Comparison of ENCODE assay signal across 9 mouse cellular contexts in the genomic region with DNA sequence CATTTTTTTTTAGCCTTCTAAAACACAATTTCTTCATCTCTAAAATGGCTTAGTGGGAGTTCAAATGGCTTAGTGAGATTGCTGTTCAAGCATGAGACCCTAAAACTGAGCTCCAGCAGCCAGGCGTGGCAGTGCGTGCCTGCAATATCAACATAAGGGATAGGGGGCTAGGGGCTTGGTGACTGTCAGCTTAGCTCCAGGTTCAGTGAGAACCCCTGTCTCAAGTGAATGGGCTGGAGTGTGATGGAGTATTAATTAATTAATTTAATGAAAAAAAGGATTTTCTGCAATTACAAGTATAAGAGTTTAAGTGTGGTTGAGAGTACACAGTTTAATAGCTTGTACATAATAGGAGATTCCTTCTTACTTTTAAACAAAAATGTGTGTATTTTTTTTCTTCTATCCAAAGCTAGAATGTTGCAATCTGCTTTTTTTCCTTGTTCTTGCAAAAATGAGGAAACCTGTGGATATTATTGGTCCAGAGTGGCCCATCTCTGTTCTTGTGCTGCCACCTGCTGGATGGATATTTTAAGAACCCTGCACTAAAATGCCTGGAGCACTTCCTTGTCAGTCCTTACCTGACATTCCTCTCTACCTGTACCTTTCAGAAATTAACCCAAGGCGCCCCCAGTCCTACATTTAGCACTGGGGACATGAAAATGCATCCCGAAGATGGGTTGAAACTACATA. TPM values are rescaled to one million over a fixed set of nuclear protein-coding genes. Genes with fewer than 3 reads are reported as not detected.
DNase-seq lines count a peak whose midpoint lies in the region; ATAC-seq and TF ChIP-seq lines count a peak whose summit lies in the region.
"Had no signal": no experiment of that assay in that cellular context is flagged by ENCODE, and none has a peak within 500 bp of the region (broad histone marks: within the 10 kb centered on the region; RNA-seq: fewer than 3 reads in every experiment).

No protein-coding gene starts in this region.

- H3K27ac ChIP-seq in MEL (ENCODE audit: control insufficient read depth, low read depth, low read length) = no peak overlapping the region
- H3K27ac ChIP-seq in liver, embryonic 14.5 days = no peak overlapping the region

- DNase-seq in 3T3-L1 (ENCODE audit: low read depth, low spot score) (peak; percentile 83), MEL (ENCODE audit: low read depth, low spot score) (peak; percentile 40)
- peak; percentile 82 for DNase-seq in cerebellum, adult 8-10 months
- peak; percentile 38 to 94 for DNase-seq in frontal cortex, adult 2 months (ENCODE audit: extremely low spot score in 1 of 2, low spot score in 1 of 2)
- DNase-seq in kidney, postnatal 14 days = peak; percentile 80
- peak in 1 of 3 experiments; percentile 1 for DNase-seq in liver, embryonic 14.5 days (ENCODE audit: low read depth in 3 of 3, low spot score in 3 of 3)
- peak; percentile 54 for DNase-seq in retina, postnatal 7 days (ENCODE audit: low read depth, low spot score)
- DNase-seq in yolk sac, embryonic 10.5 days (ENCODE audit: low spot score) = peak; percentile 32

- TF ChIP-seq EP300 in MEL (IDR thresholded peaks at IDR 0.05; ENCODE audit: low read depth in 1 of 2, low read length in 2 of 2) = no peak
- TF ChIP-seq EP300 in liver, embryonic 14.5 days (IDR thresholded peaks at IDR 0.05; ENCODE audit: low read depth) = no peak

- H3K79me2 ChIP-seq in MEL (ENCODE audit: control insufficient read depth, insufficient read depth, low read length, poor library complexity) = no peaks in the 10 kb centered on the region

- peak; percentile 12 to 68 (median 48); a peak in 5 of 6 replicates for TF ChIP-seq CTCF in MEL (IDR thresholded peaks at IDR 0.05 in 2 of 3, conservative IDR thresholded peaks at IDR 0.05 in 1 of 3; ENCODE audit: control insufficient read depth in 1 of 3, insufficient read depth in 1 of 3, low read depth in 2 of 3, low read length in 3 of 3, poor library complexity in 1 of 3, severe bottlenecking in 1 of 3)
- TF ChIP-seq CTCF in liver, embryonic 14.5 days (IDR thresholded peaks at IDR 0.05; ENCODE audit: low read depth) = peak; percentile 52

- no peak overlapping the region for H3K4me3 ChIP-seq in MEL (ENCODE audit: control insufficient read depth in 1 of 2, insufficient read depth in 1 of 2, low read depth in 2 of 2, low read length in 2 of 2)
- H3K4me3 ChIP-seq in liver, embryonic 14.5 days (ENCODE audit: insufficient read depth in 1 of 2, low read depth in 2 of 2, low read length in 2 of 2) = no peak overlapping the region
- H3K4me3 ChIP-seq: erythroblast, embryonic 14.5 days had no signal

- no peak overlapping the region for H3K9ac ChIP-seq in MEL (ENCODE audit: control insufficient read depth, low read depth, low read length, poor library complexity, severe bottlenecking)
- H3K9ac ChIP-seq in liver, embryonic 14.5 days (replicated peaks) = no peak overlapping the region

- TF ChIP-seq RAD21 in MEL (IDR thresholded peaks at IDR 0.05; ENCODE audit: low read depth, low read length) = peak; percentile 77

- no peak for TF ChIP-seq POLR2A in MEL (IDR thresholded peaks at IDR 0.05; ENCODE audit: control insufficient read depth in 1 of 2, insufficient read depth in 1 of 2, low read depth in 1 of 2, low read length in 2 of 2, poor library complexity in 1 of 2)

- 49% methylated on average over 4 of the region's 4 CpGs for WGBS in liver, embryonic 14.5 days (ENCODE audit: insufficient replicate concordance)

- H3K36me3 ChIP-seq in MEL (ENCODE audit: control insufficient read depth in 1 of 2, insufficient read depth in 2 of 2, low read length in 2 of 2) = no peaks in the 10 kb centered on the region
- no peaks in the 10 kb centered on the region for H3K36me3 ChIP-seq in liver, embryonic 14.5 days (replicated peaks; ENCODE audit: control insufficient read depth, insufficient read depth, low read depth)

- no peaks in the 10 kb centered on the region for H3K4me1 ChIP-seq in MEL (ENCODE audit: control insufficient read depth in 1 of 2, insufficient read depth in 2 of 2, low read length in 2 of 2)
- H3K4me1 ChIP-seq in liver, embryonic 14.5 days (replicated peaks; ENCODE audit: control insufficient read depth in 2 of 2, insufficient read depth in 2 of 2, low read length in 1 of 2) = no peaks in the 10 kb centered on the region

- H3K4me2 ChIP-seq in liver, embryonic 14.5 days (ENCODE audit: low read depth) = no peak overlapping the region

- H3K9me3 ChIP-seq in MEL (replicated peaks; ENCODE audit: insufficient read depth, low read length) = no peaks in the 10 kb centered on the region
- H3K9me3 ChIP-seq in liver, embryonic 14.5 days (ENCODE audit: control insufficient read depth, low read length) = no peaks in the 10 kb centered on the region

- ATAC-seq in liver, embryonic 14.5 days (ENCODE audit: insufficient read depth) = no peak

- no peaks in the 10 kb centered on the region; a peak in 1 of 4 replicates for H3K27me3 ChIP-seq in MEL (ENCODE audit: control insufficient read depth in 1 of 2, insufficient read depth in 2 of 2, low read length in 2 of 2)
- H3K27me3 ChIP-seq in liver, embryonic 14.5 days (ENCODE audit: control insufficient read depth, insufficient read depth, low read length) = no peaks in the 10 kb centered on the region

TF ChIP-seq in MEL, 35 proteins besides CTCF, POLR2A, EP300 and RAD21:
- no peak for TF ChIP-seq HCFC1 (IDR thresholded peaks at IDR 0.05; ENCODE audit: low read depth, low read length)
- no peak for TF ChIP-seq TAL1 (IDR thresholded peaks at IDR 0.05; ENCODE audit: low read length)
- TF ChIP-seq POLR2AphosphoS2 (IDR thresholded peaks at IDR 0.05; ENCODE audit: low read length) = no peak
- no peak for TF ChIP-seq BHLHE40 (IDR thresholded peaks at IDR 0.05; ENCODE audit: borderline replicate concordance, low read depth, low read length)
- peak; percentile 50 for TF ChIP-seq ZC3H11A (IDR thresholded peaks at IDR 0.05; ENCODE audit: low read depth, low read length)
- peak; percentile 61 for TF ChIP-seq SMC3 (IDR thresholded peaks at IDR 0.05; ENCODE audit: low read depth, low read length)

RNA-seq across cellular contexts. Expression of a gene that starts 54.0 kb away (rescaled TPM):
- 47.8 and 51.1 TPM in 2 replicates for total RNA-seq in MEL (2012; rRNA removed)
- polyA plus RNA-seq in MEL (2012; ENCODE audit: insufficient read depth in 1 of 2, insufficient read length in 2 of 2, low read depth in 1 of 2, low replicate concordance in 2 of 2, missing spikeins in 1 of 2) = 100 to 1,000 TPM in 1 of 2 experiments, 10 to 100 TPM in 1; 37.3 to 122 TPM
- 36.1 and 40.0 TPM in 2 replicates for polyA plus RNA-seq in frontal cortex, adult 2 months (2012; rRNA removed)
- 6.6 and 11.4 TPM in 2 replicates for polyA plus RNA-seq in liver, embryonic 14.5 days (2012; rRNA removed)
- 20.3 and 20.9 TPM in 2 replicates for polyA plus RNA-seq in liver, embryonic 14.5 days (2014; fragmentation: Nextera tagmentation; extraction: Ambion mirVana)
